Mouse (Mus musculus): ENCODE data around the gene Xrcc6.
A peak's percentile ranks its signal among the peaks of the same experiment; 100 is the strongest.
"Not testable (repeated sequence)": the region's sequence is repeated elsewhere in the genome, so short reads cannot be mapped to it uniquely, and the experiment has no call there.

Xrcc6 gene

GRCm38 (mm10) chr15:81967821-81968220 lies 19.8 kb upstream of the Xrcc6 start:
- no peak for DNase-seq

- DNase-seq: no peak
Observed at GRCm38 (mm10) chr15:81968447-81968846, 19.2 kb upstream of the Xrcc6 start.

- no peak for DNase-seq
Observed at GRCm38 (mm10) chr15:81969173-81969572, 18.5 kb upstream of the Xrcc6 start.

- DNase-seq: not testable (repeated sequence)
Observed at GRCm38 (mm10) chr15:81969635-81970034, 18.0 kb upstream of the Xrcc6 start.

GRCm38 (mm10) chr15:81970498-81970897 lies 17.1 kb upstream of the Xrcc6 start:
- DNase-seq: not testable (repeated sequence)

GRCm38 (mm10) chr15:81975156-81975555 lies 12.5 kb upstream of the Xrcc6 start:
- DNase-seq: not testable (repeated sequence)

GRCm38 (mm10) chr15:81980321-81980720 lies 7.3 kb upstream of the Xrcc6 start, which contains the start of gene 1700029P11Rik:
1700029P11Rik (plus strand) TSS chr15:81980540.
- no peak for DNase-seq

GRCm38 (mm10) chr15:81982173-81982572 lies 5.5 kb upstream of the Xrcc6 start:
- DNase-seq: no peak

GRCm38 (mm10) chr15:81985267-81986161 lies 2.1 kb upstream of the Xrcc6 start:
- DNase-seq: no peak

- peak; percentile 65 for DNase-seq
Observed at GRCm38 (mm10) chr15:81989371-81990062, 1.9 kb downstream of the Xrcc6 start.

GRCm38 (mm10) chr15:81990549-81990948 lies 2.9 kb downstream of the Xrcc6 start:
- DNase-seq: no peak

- DNase-seq: no peak
Observed at GRCm38 (mm10) chr15:81993992-81994391, 6.4 kb downstream of the Xrcc6 start.

- DNase-seq: no peak
Observed at GRCm38 (mm10) chr15:82004257-82004656, 16.6 kb downstream of the Xrcc6 start.

GRCm38 (mm10) chr15:82011947-82012346 lies 24.3 kb downstream of the Xrcc6 start:
- DNase-seq: no peak

- no peak for DNase-seq
Observed at GRCm38 (mm10) chr15:82014745-82015391, 27.2 kb downstream of the Xrcc6 start.

- DNase-seq: no peak
Observed at GRCm38 (mm10) chr15:82015392-82016100, 27.9 kb downstream of the Xrcc6 start.

GRCm38 (mm10) chr15:82016101-82016808 lies 28.6 kb downstream of the Xrcc6 start:
- peak; percentile 100 for DNase-seq

GRCm38 (mm10) chr15:82016830-82017229 lies 29.2 kb downstream of the Xrcc6 start:
- DNase-seq: no peak

- DNase-seq: no peak
Observed at GRCm38 (mm10) chr15:82017461-82017860, 29.8 kb downstream of the Xrcc6 start.

- DNase-seq: no peak
Observed at GRCm38 (mm10) chr15:82019288-82019687, 31.7 kb downstream of the Xrcc6 start.

GRCm38 (mm10) chr15:82022535-82023088 lies 35.0 kb downstream of the Xrcc6 start:
- peak; percentile 47 for DNase-seq

All from thymus, postnatal 25 days (tissue).